Mouse (Mus musculus): ENCODE measurements around the gene Dvl1. TPM values are rescaled to one million over a fixed set of nuclear protein-coding genes. Genes with fewer than 3 reads are reported as not detected.
A peak's percentile ranks its signal among the peaks of the same experiment; 100 is the strongest.

The Dvl1 gene
- polyA plus RNA-seq, 1 experiment from 2014 or later = 10.9 TPM

DNA sequence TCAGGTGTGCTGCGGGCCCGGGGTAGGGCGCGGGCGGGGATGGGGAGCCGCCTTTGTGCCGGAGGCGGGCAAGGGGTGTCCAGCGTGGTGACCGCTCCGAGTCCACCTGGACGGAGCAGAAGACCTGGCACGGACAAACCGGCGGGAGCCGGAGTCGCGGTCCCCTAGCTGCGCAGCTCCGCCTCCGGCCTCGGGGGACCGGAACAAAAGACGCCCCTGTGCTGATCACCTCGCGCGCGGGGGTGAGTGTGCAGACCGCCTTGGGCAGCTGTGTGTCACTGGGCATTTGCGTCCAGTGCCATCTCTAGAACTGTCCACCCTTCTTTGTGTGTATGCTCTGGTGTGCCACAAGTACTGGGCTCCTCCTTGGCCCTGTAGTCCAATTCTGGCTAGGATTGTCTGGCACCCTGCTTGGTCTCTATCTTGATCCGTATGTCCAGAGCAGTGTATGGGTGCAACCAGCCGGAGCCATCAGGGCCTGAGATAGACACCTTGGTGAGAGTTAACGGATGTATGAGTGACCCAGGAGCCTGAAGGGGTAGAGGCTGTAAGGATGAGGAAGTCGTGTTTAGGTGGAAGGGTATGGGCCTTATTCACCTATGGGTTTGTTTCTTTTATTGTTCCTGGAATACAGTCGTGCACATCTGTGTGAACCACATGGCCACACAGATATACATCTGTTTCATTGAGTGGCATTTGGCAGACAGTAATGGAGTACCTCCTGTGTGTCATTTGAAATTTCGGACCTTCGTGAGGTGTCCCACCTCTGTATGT is 45.4 kb downstream of the Dvl1 start:
- peak overlapping the region; percentile 72 to 91 for H3K4me3 ChIP-seq (ENCODE audit: control insufficient read depth in 1 of 2, insufficient read depth in 1 of 2, low read depth in 1 of 2, low read length in 2 of 2)
- 6% methylated on average over 37 of the region's 37 CpGs for WGBS
- peak overlapping the region in 1 of 2 experiments; percentile 99; a peak in 2 of 4 replicates for H3K27ac ChIP-seq (replicated peaks in 1 of 2; ENCODE audit: control insufficient read depth in 1 of 2, insufficient read depth in 1 of 2, low read depth in 2 of 2, low read length in 2 of 2)
- H3K27me3 ChIP-seq (ENCODE audit: control insufficient read depth, insufficient read depth, low read length) = no peaks in the 10 kb centered on the region
- peaks cover 20 to 40% of the 10 kb centered on the region in 2 experiments for H3K4me1 ChIP-seq (ENCODE audit: control insufficient read depth in 2 of 2, insufficient read depth in 2 of 2, low read length in 2 of 2)
- peaks cover 32% of the 10 kb centered on the region for H3K36me3 ChIP-seq (ENCODE audit: control insufficient read depth, insufficient read depth, low read length)
- H3K9ac ChIP-seq (ENCODE audit: low read length) = peak overlapping the region; percentile 90
- no peak; the same call in none of the 2 replicates for ATAC-seq (ENCODE audit: insufficient number of reproducible peaks, insufficient read depth, low FRiP score, low read depth)
- peak overlapping the region; percentile 99 for H3K4me2 ChIP-seq (ENCODE audit: low read length)
- H3K9me3 ChIP-seq (ENCODE audit: control insufficient read depth, low read length) = no peaks in the 10 kb centered on the region

GRCm38 (mm10) chr4:155893212-155893690 is 46.0 kb downstream of the Dvl1 start:
- no peaks in the 10 kb centered on the region for H3K27me3 ChIP-seq (ENCODE audit: control insufficient read depth, insufficient read depth, low read length)
- no peak for ATAC-seq (ENCODE audit: insufficient number of reproducible peaks, insufficient read depth, low FRiP score, low read depth)
- H3K4me2 ChIP-seq (ENCODE audit: low read length) = peak overlapping the region; percentile 99

DNA sequence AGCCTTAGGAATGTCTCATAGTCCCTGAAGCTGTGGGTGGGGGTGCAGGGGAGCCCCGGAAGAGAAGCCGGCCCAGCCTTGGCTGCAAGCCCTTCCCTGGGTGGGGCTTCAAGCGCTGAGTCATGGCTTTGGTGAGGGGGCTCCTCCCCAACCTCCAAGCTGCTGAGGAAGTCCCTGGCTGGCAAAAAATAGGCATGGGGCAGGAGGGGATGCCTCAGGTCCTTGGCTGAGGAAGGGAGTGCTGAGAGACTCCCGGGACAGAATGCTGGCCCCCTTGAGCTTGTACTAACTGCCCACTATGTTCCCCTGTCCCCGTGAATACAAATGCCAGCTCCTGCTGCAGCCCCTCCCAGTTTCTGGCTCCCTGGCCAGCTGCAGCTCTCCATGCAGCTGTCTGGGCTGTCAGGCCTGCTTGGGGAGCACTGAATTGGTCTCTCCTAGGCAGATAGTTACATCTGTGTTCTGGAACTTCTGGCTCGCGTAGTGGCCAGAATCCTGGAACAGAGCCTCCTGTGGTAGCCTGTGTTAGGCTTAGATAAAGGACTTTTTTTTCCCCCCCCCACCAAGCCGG is 47.2 kb downstream of the Dvl1 start:
- ATAC-seq (ENCODE audit: insufficient number of reproducible peaks, insufficient read depth, low FRiP score, low read depth) = no peak
- no peaks in the 10 kb centered on the region for H3K27me3 ChIP-seq (ENCODE audit: control insufficient read depth, insufficient read depth, low read length)
- H3K9me3 ChIP-seq (ENCODE audit: control insufficient read depth, low read length) = no peaks in the 10 kb centered on the region
- H3K9ac ChIP-seq (ENCODE audit: low read length) = peak overlapping the region; percentile 28; the same call in 1 of the 2 replicates
- peaks cover 20 to 40% of the 10 kb centered on the region in 2 experiments for H3K4me1 ChIP-seq (ENCODE audit: control insufficient read depth in 2 of 2, insufficient read depth in 2 of 2, low read length in 2 of 2)
- no peak overlapping the region for H3K4me3 ChIP-seq (ENCODE audit: control insufficient read depth in 1 of 2, insufficient read depth in 1 of 2, low read depth in 1 of 2, low read length in 2 of 2)
- H3K27ac ChIP-seq (replicated peaks in 1 of 2; ENCODE audit: control insufficient read depth in 1 of 2, insufficient read depth in 1 of 2, low read depth in 2 of 2, low read length in 2 of 2) = peak overlapping the region; percentile 1 to 19; a peak in 2 of 4 replicates
- peaks cover 28% of the 10 kb centered on the region for H3K36me3 ChIP-seq (ENCODE audit: control insufficient read depth, insufficient read depth, low read length)
- WGBS = 21% methylated on average over 8 of the region's 8 CpGs
- peak overlapping the region; percentile 99 for H3K4me2 ChIP-seq (ENCODE audit: low read length)

More at GRCm38 (mm10) chr4:155893212-155893690, 46.0 kb downstream of the Dvl1 start:
- peak overlapping the region; percentile 72 to 91 for H3K4me3 ChIP-seq (ENCODE audit: control insufficient read depth in 1 of 2, insufficient read depth in 1 of 2, low read depth in 1 of 2, low read length in 2 of 2)
- peaks cover 28% of the 10 kb centered on the region for H3K36me3 ChIP-seq (ENCODE audit: control insufficient read depth, insufficient read depth, low read length)
- 73% methylated on average over 8 of the region's 8 CpGs for WGBS
- no peak overlapping the region for H3K27ac ChIP-seq (replicated peaks in 1 of 2; ENCODE audit: control insufficient read depth in 1 of 2, insufficient read depth in 1 of 2, low read depth in 2 of 2, low read length in 2 of 2)
- H3K9ac ChIP-seq (ENCODE audit: low read length) = peak overlapping the region; percentile 90; the same call in 1 of the 2 replicates
- peaks cover 20 to 40% of the 10 kb centered on the region in 2 experiments for H3K4me1 ChIP-seq (ENCODE audit: control insufficient read depth in 2 of 2, insufficient read depth in 2 of 2, low read length in 2 of 2)
- H3K9me3 ChIP-seq (ENCODE audit: control insufficient read depth, low read length) = no peaks in the 10 kb centered on the region

GRCm38 (mm10) chr4:155895216-155895615 is 48.0 kb downstream of the Dvl1 start:
- ATAC-seq (ENCODE audit: insufficient number of reproducible peaks, insufficient read depth, low FRiP score, low read depth) = no peak
- peaks cover 20 to 37% of the 10 kb centered on the region in 2 experiments for H3K4me1 ChIP-seq (ENCODE audit: control insufficient read depth in 2 of 2, insufficient read depth in 2 of 2, low read length in 2 of 2)
- H3K27ac ChIP-seq (replicated peaks in 1 of 2; ENCODE audit: control insufficient read depth in 1 of 2, insufficient read depth in 1 of 2, low read depth in 2 of 2, low read length in 2 of 2) = peak overlapping the region in 1 of 2 experiments; percentile 19; a peak in 1 of 4 replicates
- peak overlapping the region; percentile 99; the same call in 1 of the 2 replicates for H3K4me2 ChIP-seq (ENCODE audit: low read length)
- WGBS = 40% methylated on average over 6 of the region's 6 CpGs
- no peaks in the 10 kb centered on the region for H3K27me3 ChIP-seq (ENCODE audit: control insufficient read depth, insufficient read depth, low read length)
- H3K4me3 ChIP-seq (ENCODE audit: control insufficient read depth in 1 of 2, insufficient read depth in 1 of 2, low read depth in 1 of 2, low read length in 2 of 2) = no peak overlapping the region
- H3K9me3 ChIP-seq (ENCODE audit: control insufficient read depth, low read length) = no peaks in the 10 kb centered on the region
- no peak overlapping the region for H3K9ac ChIP-seq (ENCODE audit: low read length)
- H3K36me3 ChIP-seq (ENCODE audit: control insufficient read depth, insufficient read depth, low read length) = peaks cover 29% of the 10 kb centered on the region

DNA sequence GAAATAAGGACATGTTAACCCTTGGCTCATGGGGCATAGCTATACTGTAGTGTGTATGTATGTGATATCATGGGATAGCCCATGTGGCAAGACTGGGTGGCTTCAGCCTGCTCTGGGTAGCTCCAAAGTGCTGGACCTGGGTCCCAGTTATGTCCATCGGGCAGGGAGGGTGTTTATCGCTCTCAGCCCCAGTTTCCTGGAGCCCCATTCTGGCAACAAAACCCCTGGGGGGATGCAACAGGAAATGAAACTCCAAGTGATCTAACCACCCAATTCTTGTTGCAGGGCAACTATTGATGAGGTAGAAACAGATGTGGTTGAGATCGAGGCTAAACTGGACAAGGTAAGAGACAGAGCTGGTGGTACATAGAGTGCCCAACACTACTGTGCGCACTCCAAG is 48.6 kb downstream of the Dvl1 start:
- ATAC-seq (ENCODE audit: insufficient number of reproducible peaks, insufficient read depth, low FRiP score, low read depth) = no peak

GRCm38 (mm10) chr4:155896461-155896860 is 49.3 kb downstream of the Dvl1 start:
- no peak for ATAC-seq (ENCODE audit: insufficient number of reproducible peaks, insufficient read depth, low FRiP score, low read depth)
- 93% methylated on average over 12 of the region's 12 CpGs for WGBS
- Histone ChIP-seq H3K4me1 (ENCODE audit: control insufficient read depth in 2 of 2, insufficient read depth in 2 of 2, low read length in 2 of 2) (peaks cover 21 to 35% of the 10 kb centered on the region in 2 experiments), H3K36me3 (ENCODE audit: control insufficient read depth, insufficient read depth, low read length) (peaks cover 39% of the 10 kb centered on the region), H3K9ac (ENCODE audit: low read length) (no peak overlapping the region), H3K4me2 (ENCODE audit: low read length) (no peak overlapping the region), H3K27ac (replicated peaks in 1 of 2; ENCODE audit: control insufficient read depth in 1 of 2, insufficient read depth in 1 of 2, low read depth in 2 of 2, low read length in 2 of 2) (no peak overlapping the region), H3K4me3 (ENCODE audit: control insufficient read depth in 1 of 2, insufficient read depth in 1 of 2, low read depth in 1 of 2, low read length in 2 of 2) (no peak overlapping the region), H3K9me3 (ENCODE audit: control insufficient read depth, low read length) (no peaks in the 10 kb centered on the region), H3K27me3 (ENCODE audit: control insufficient read depth, insufficient read depth, low read length) (no peaks in the 10 kb centered on the region)

More for the DNA sequence above, 48.6 kb downstream of the Dvl1 start:
- Histone ChIP-seq H3K9ac (ENCODE audit: low read length) (no peak overlapping the region), H3K4me2 (ENCODE audit: low read length) (no peak overlapping the region), H3K9me3 (ENCODE audit: control insufficient read depth, low read length) (no peaks in the 10 kb centered on the region), H3K4me3 (ENCODE audit: control insufficient read depth in 1 of 2, insufficient read depth in 1 of 2, low read depth in 1 of 2, low read length in 2 of 2) (no peak overlapping the region), H3K27ac (replicated peaks in 1 of 2; ENCODE audit: control insufficient read depth in 1 of 2, insufficient read depth in 1 of 2, low read depth in 2 of 2, low read length in 2 of 2) (no peak overlapping the region), H3K36me3 (ENCODE audit: control insufficient read depth, insufficient read depth, low read length) (peaks cover 35% of the 10 kb centered on the region), H3K27me3 (ENCODE audit: control insufficient read depth, insufficient read depth, low read length) (no peaks in the 10 kb centered on the region), H3K4me1 (ENCODE audit: control insufficient read depth in 2 of 2, insufficient read depth in 2 of 2, low read length in 2 of 2) (peaks cover 16 to 33% of the 10 kb centered on the region in 2 experiments)
- WGBS = 89% methylated on average over 4 of the region's 4 CpGs

DNA sequence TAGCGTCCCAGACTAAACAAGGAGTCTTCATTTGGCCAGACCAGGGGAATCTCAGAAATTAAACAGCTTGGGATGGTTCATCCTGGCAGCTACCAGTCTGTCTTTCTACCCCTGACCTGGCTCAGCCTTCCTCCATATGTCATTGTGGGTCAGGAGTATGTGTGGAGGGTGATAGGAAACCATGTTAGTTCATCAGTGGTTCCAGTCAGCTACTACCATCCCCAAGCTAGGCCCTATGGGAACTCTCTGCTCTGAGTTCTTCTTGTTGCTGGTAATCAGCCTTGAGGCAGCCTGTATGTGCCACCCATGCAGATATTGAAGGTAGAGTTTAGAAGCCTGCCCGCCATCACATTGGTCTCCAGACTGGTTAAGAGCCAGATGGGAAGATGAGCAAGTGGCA is 51.1 kb downstream of the Dvl1 start:
- Histone ChIP-seq H3K4me2 (ENCODE audit: low read length) (no peak overlapping the region), H3K27me3 (ENCODE audit: control insufficient read depth, insufficient read depth, low read length) (no peaks in the 10 kb centered on the region), H3K4me1 (ENCODE audit: control insufficient read depth in 2 of 2, insufficient read depth in 2 of 2, low read length in 2 of 2) (peaks cover 19 to 28% of the 10 kb centered on the region in 2 experiments), H3K4me3 (ENCODE audit: control insufficient read depth in 1 of 2, insufficient read depth in 1 of 2, low read depth in 1 of 2, low read length in 2 of 2) (no peak overlapping the region), H3K27ac (replicated peaks in 1 of 2; ENCODE audit: control insufficient read depth in 1 of 2, insufficient read depth in 1 of 2, low read depth in 2 of 2, low read length in 2 of 2) (no peak overlapping the region), H3K36me3 (ENCODE audit: control insufficient read depth, insufficient read depth, low read length) (peaks cover 58% of the 10 kb centered on the region), H3K9me3 (ENCODE audit: control insufficient read depth, low read length) (no peaks in the 10 kb centered on the region), H3K9ac (ENCODE audit: low read length) (no peak overlapping the region)
- WGBS = 95% methylated on average over 2 of the region's 2 CpGs
- no peak for ATAC-seq (ENCODE audit: insufficient number of reproducible peaks, insufficient read depth, low FRiP score, low read depth)
